Mouse (Mus musculus) CH12.LX (cell line): ENCODE measurements around the gene Maats1. TPM values are rescaled to one million over a fixed set of nuclear protein-coding genes. Genes with fewer than 3 reads are reported as not detected.

ENCODE experiments used
- DNase-seq: peaks from one replicate; pipeline ENCODE4 v3.0.0-alpha.2; 2013; ENCODE audit errors: extremely low read depth
- H3K27ac ChIP-seq: 2 replicates; pipeline ENCODE4 v1.5.1; 2012; ENCODE audit warnings: low read depth, mild to moderate bottlenecking, control low read depth, moderate library complexity; ENCODE audit not compliant: insufficient read depth
- H3K27me3 ChIP-seq: replicated peaks from 2 replicates; pipeline ENCODE3; 2012; ENCODE audit warnings: inconsistent platforms
- H3K36me3 ChIP-seq, 2 experiments: replicated peaks in 1 of 2; 2 replicates each; pipeline versions ENCODE3 to v1.6.1; 2012; ENCODE audit warnings: inconsistent platforms in 1 of 2, low read length in 1 of 2, mild to moderate bottlenecking in 1 of 2, mixed read lengths in 1 of 2, moderate library complexity in 1 of 2; ENCODE audit not compliant: control insufficient read depth in 1 of 2, insufficient read depth in 1 of 2
- H3K4me1 ChIP-seq, 2 experiments: 2 replicates each; pipeline ENCODE4 v1.6.1; 2012; ENCODE audit warnings: inconsistent platforms in 1 of 2, moderate library complexity in 1 of 2; ENCODE audit not compliant: insufficient read depth in 2 of 2, control insufficient read depth in 1 of 2
- H3K4me2 ChIP-seq: 2 replicates; pipeline ENCODE4 v1.6.1; 2012; ENCODE audit warnings: low read depth, mild to moderate bottlenecking, control low read depth; ENCODE audit not compliant: poor library complexity, insufficient read depth, severe bottlenecking
- H3K4me3 ChIP-seq, 3 experiments: fragments of 150-350 bp in 1 of 3; sonication (generic) in 1 of 3; replicated peaks in 1 of 3; 2 replicates each; pipeline versions ENCODE3 to v1.5.1; 2011 to 2012; ENCODE audit warnings: low read depth in 2 of 3, low read length in 2 of 3, mild to moderate bottlenecking in 2 of 3, moderate library complexity in 2 of 3, control low read depth in 1 of 3, improper control_type of control experiment in 1 of 3, inconsistent platforms in 1 of 3, mixed read lengths in 1 of 3; ENCODE audit not compliant: poor library complexity in 1 of 3
- H3K79me2 ChIP-seq: replicated peaks from 2 replicates; pipeline ENCODE4 v1.6.1; 2012; ENCODE audit warnings: mild to moderate bottlenecking, moderate library complexity; ENCODE audit not compliant: control insufficient read depth, poor library complexity, insufficient read depth, severe bottlenecking; ENCODE audit errors: extremely low read depth
- H3K9ac ChIP-seq: 2 replicates; pipeline ENCODE4 v1.6.1; 2012; ENCODE audit warnings: low read depth, mild to moderate bottlenecking, control low read depth, moderate library complexity; ENCODE audit not compliant: insufficient read depth
- H3K9me3 ChIP-seq: replicated peaks from 2 replicates; pipeline ENCODE3; 2012; ENCODE audit warnings: low read length, inconsistent platforms, mixed read lengths
- BHLHE40 ChIP-seq: IDR thresholded peaks from 2 replicates; pipeline ENCODE4 v1.6.1; 2011; ENCODE audit warnings: mild to moderate bottlenecking, low read depth, low read length, improper control_type of control experiment
- CHD1 ChIP-seq: IDR thresholded peaks from 2 replicates; pipeline ENCODE4 v1.6.1; 2012; ENCODE audit warnings: low read depth, low read length, improper control_type of control experiment, inconsistent platforms
- CHD2 ChIP-seq: IDR thresholded peaks from 2 replicates; pipeline ENCODE4 v1.6.1; 2011; ENCODE audit warnings: low read length, improper control_type of control experiment
- CTCF ChIP-seq, 2 experiments: IDR thresholded peaks in 1 of 2; conservative IDR thresholded peaks in 1 of 2; 2 replicates each; pipeline ENCODE4 v1.5.1; 2011 to 2012; ENCODE audit warnings: low read depth in 2 of 2, low read length in 2 of 2, improper control_type of control experiment in 1 of 2, inconsistent platforms in 1 of 2, mild to moderate bottlenecking in 1 of 2, moderate library complexity in 1 of 2
- E2F4 ChIP-seq: IDR thresholded peaks from 2 replicates; pipeline ENCODE4 v1.6.1; 2011; ENCODE audit warnings: low read depth, low read length, improper control_type of control experiment; ENCODE audit not compliant: insufficient replicate concordance
- ELF1 ChIP-seq: IDR thresholded peaks from 2 replicates; pipeline ENCODE4 v1.6.1; 2014; ENCODE audit warnings: low read depth, mild to moderate bottlenecking, inconsistent platforms, low read length, improper control_type of control experiment
- EP300 ChIP-seq: IDR thresholded peaks from 2 replicates; pipeline ENCODE4 v1.6.1; 2011; ENCODE audit warnings: low read length, improper control_type of control experiment
- ETS1 ChIP-seq: conservative IDR thresholded peaks from 2 replicates; pipeline ENCODE4 v1.6.1; 2012; ENCODE audit warnings: low read depth, mild to moderate bottlenecking, inconsistent platforms, low read length, improper control_type of control experiment, moderate library complexity
- GABPA ChIP-seq: IDR thresholded peaks from 2 replicates; pipeline ENCODE4 v1.6.1; 2012; ENCODE audit warnings: low read depth, low read length, improper control_type of control experiment, inconsistent platforms; ENCODE audit not compliant: insufficient replicate concordance
- HCFC1 ChIP-seq: IDR thresholded peaks from 2 replicates; pipeline ENCODE4 v1.6.1; 2012; ENCODE audit warnings: low read depth, mild to moderate bottlenecking, inconsistent platforms, low read length, improper control_type of control experiment
- IRF4 ChIP-seq: IDR thresholded peaks from 2 replicates; pipeline ENCODE4 v1.6.1; 2014; ENCODE audit warnings: low read depth, mild to moderate bottlenecking, inconsistent platforms, low read length, improper control_type of control experiment
- JUN ChIP-seq: IDR thresholded peaks from 2 replicates; pipeline ENCODE4 v1.6.1; 2011; ENCODE audit warnings: low read depth, mild to moderate bottlenecking, low read length, improper control_type of control experiment, moderate library complexity; ENCODE audit not compliant: insufficient read depth
- JUND ChIP-seq: conservative IDR thresholded peaks from 2 replicates; pipeline ENCODE4 v1.6.1; 2011; ENCODE audit warnings: low read depth, low read length, improper control_type of control experiment
- KAT2A ChIP-seq: IDR thresholded peaks from 2 replicates; pipeline ENCODE4 v1.6.1; 2012; ENCODE audit warnings: low read length, improper control_type of control experiment, inconsistent platforms; ENCODE audit not compliant: insufficient replicate concordance
- MAFK ChIP-seq: IDR thresholded peaks from 2 replicates; pipeline ENCODE4 v1.6.1; 2011; ENCODE audit warnings: low read length, improper control_type of control experiment; ENCODE audit not compliant: insufficient replicate concordance
- MAX ChIP-seq: IDR thresholded peaks from 2 replicates; pipeline ENCODE4 v1.6.1; 2011; ENCODE audit warnings: low read length, improper control_type of control experiment
- MAZ ChIP-seq: IDR thresholded peaks from 2 replicates; pipeline ENCODE4 v1.6.1; 2012; ENCODE audit warnings: low read depth, mild to moderate bottlenecking, inconsistent platforms, low read length, improper control_type of control experiment, moderate library complexity
- MEF2A ChIP-seq: IDR thresholded peaks from 2 replicates; pipeline ENCODE4 v1.6.1; 2014; ENCODE audit warnings: low read depth, mild to moderate bottlenecking, inconsistent platforms, low read length, improper control_type of control experiment, borderline replicate concordance
- MXI1 ChIP-seq: IDR thresholded peaks from 2 replicates; pipeline ENCODE4 v1.6.1; 2011; ENCODE audit warnings: mild to moderate bottlenecking, low read depth, low read length, improper control_type of control experiment
- MYC ChIP-seq: IDR thresholded peaks from 2 replicates; pipeline ENCODE4 v1.6.1; 2011; ENCODE audit warnings: low read depth, mild to moderate bottlenecking, improper control_type of control experiment, low read length
- NELFE ChIP-seq: IDR thresholded peaks from 2 replicates; pipeline ENCODE4 v1.6.1; 2011; ENCODE audit warnings: low read depth, low read length, improper control_type of control experiment
- NRF1 ChIP-seq: IDR thresholded peaks from 2 replicates; pipeline ENCODE4 v1.6.1; 2014; ENCODE audit warnings: low read depth, mild to moderate bottlenecking, inconsistent platforms, low read length, improper control_type of control experiment, moderate library complexity
- PAX5 ChIP-seq: IDR thresholded peaks from 2 replicates; pipeline ENCODE4 v1.6.1; 2012; ENCODE audit warnings: low read length, inconsistent platforms, mixed read lengths
- POLR2A ChIP-seq: IDR thresholded peaks from 2 replicates; pipeline ENCODE4 v1.6.1; 2011; ENCODE audit warnings: low read depth, mild to moderate bottlenecking, improper control_type of control experiment, low read length
- POLR2AphosphoS2 ChIP-seq: IDR thresholded peaks from 2 replicates; pipeline ENCODE4 v1.6.1; 2011; ENCODE audit warnings: low read depth, low read length, improper control_type of control experiment
- RAD21 ChIP-seq: IDR thresholded peaks from 2 replicates; pipeline ENCODE4 v1.6.1; 2011; ENCODE audit warnings: low read depth, mild to moderate bottlenecking, low read length, improper control_type of control experiment, moderate library complexity
- RCOR1 ChIP-seq: conservative IDR thresholded peaks from 2 replicates; pipeline ENCODE4 v1.6.1; 2012; ENCODE audit warnings: low read depth, mild to moderate bottlenecking, inconsistent platforms, low read length, improper control_type of control experiment
- SIN3A ChIP-seq: IDR thresholded peaks from 2 replicates; pipeline ENCODE4 v1.6.1; 2012; ENCODE audit warnings: low read length, improper control_type of control experiment, inconsistent platforms
- SMC3 ChIP-seq: IDR thresholded peaks from 2 replicates; pipeline ENCODE4 v1.6.1; 2011; ENCODE audit warnings: low read depth, low read length, improper control_type of control experiment
- TBP ChIP-seq: conservative IDR thresholded peaks from 2 replicates; pipeline ENCODE4 v1.6.1; 2011; ENCODE audit warnings: low read depth, low read length, improper control_type of control experiment
- TCF12 ChIP-seq: IDR thresholded peaks from 2 replicates; pipeline ENCODE4 v1.6.1; 2014; ENCODE audit warnings: low read depth, mild to moderate bottlenecking, inconsistent platforms, low read length, improper control_type of control experiment
- UBTF ChIP-seq: IDR thresholded peaks from 2 replicates; pipeline ENCODE4 v1.6.1; 2012; ENCODE audit warnings: low read depth, mild to moderate bottlenecking, inconsistent platforms, low read length, improper control_type of control experiment, moderate library complexity
- USF1 ChIP-seq: IDR thresholded peaks from 2 replicates; pipeline ENCODE4 v1.6.1; 2014; ENCODE audit warnings: low read depth, mild to moderate bottlenecking, inconsistent platforms, low read length, improper control_type of control experiment
- USF2 ChIP-seq: conservative IDR thresholded peaks from 2 replicates; pipeline ENCODE4 v1.6.1; 2011; ENCODE audit warnings: low read depth, low read length, improper control_type of control experiment
- ZC3H11A ChIP-seq: IDR thresholded peaks from 2 replicates; pipeline ENCODE4 v1.6.1; 2012; ENCODE audit warnings: low read depth, mild to moderate bottlenecking, inconsistent platforms, low read length, improper control_type of control experiment
- ZKSCAN1 ChIP-seq: IDR thresholded peaks from 2 replicates; pipeline ENCODE4 v1.6.1; 2012; ENCODE audit warnings: low read depth, inconsistent platforms, low read length, improper control_type of control experiment, borderline replicate concordance
- ZMIZ1 ChIP-seq: IDR thresholded peaks from 2 replicates; pipeline ENCODE4 v1.6.1; 2012; ENCODE audit warnings: low read depth, mild to moderate bottlenecking, inconsistent platforms, low read length, improper control_type of control experiment
- ZNF384 ChIP-seq: IDR thresholded peaks from 2 replicates; pipeline ENCODE4 v1.6.1; 2012; ENCODE audit warnings: low read depth, low read length, improper control_type of control experiment, inconsistent platforms
- dilution Hi-C: fragments of 300-500 bp; cut with MboI; formaldehyde crosslinking; loops from 2 replicates; pipeline ENCODE4 v1.14.3; 2020; ENCODE audit warnings: low sequenced_read_pairs; ENCODE audit not compliant: extremely low pct_unique_long_range_greater_than_20kb, extremely low pct_ligation_motif_present
- in situ Hi-C: fragments of 300-500 bp; cut with MboI; formaldehyde crosslinking; loops from 3 replicates; pipeline ENCODE4 v1.14.3; 2019; ENCODE audit warnings: low sequenced_read_pairs, low pct_ligation_motif_present, low pct_unique_long_range_greater_than_20kb, mixed read lengths
- polyA plus RNA-seq: library from polyadenylated mRNA; unstranded; fragments of >175 nt; gene quantifications from 2 replicates; pipeline ENCODE4 v1.2.1, GENCODE M21; 2012; ENCODE audit warnings: low read depth; ENCODE audit not compliant: insufficient read length
- total RNA-seq, 2 experiments: library from RNA; depleted of rRNA; stranded (reverse); fragments of 300-350 nt in 1 of 2; fragments of >200 nt in 1 of 2; gene quantifications; 2 replicates each; pipeline ENCODE4 v1.2.3; 2012 to 2014

Gene Maats1
- total and polyA plus RNA-seq, 3 experiments = 1.9 to 3.9 (median 2.0) TPM

- no peak for DNase-seq
Observed at GRCm38 (mm10) chr16:38366231-38366630, 24.3 kb upstream of the Maats1 start.

GRCm38 (mm10) chr16:38365390-38365789 is 23.4 kb upstream of the Maats1 start:
- in situ Hi-C loops (no loop called here), dilution Hi-C loops (no loop called here)
- Histone ChIP-seq H3K9ac (no peak overlapping the region), H3K4me1 (peaks cover 29 to 36% of the 10 kb centered on the region in 2 experiments), H3K27me3 (no peaks in the 10 kb centered on the region), H3K9me3 (no peaks in the 10 kb centered on the region), H3K36me3 (peaks cover 0 to 19% of the 10 kb centered on the region in 2 experiments), H3K4me2 (no peak overlapping the region), H3K4me3 (no peak overlapping the region), H3K79me2 (no peaks in the 10 kb centered on the region), H3K27ac (no peak overlapping the region)
- TF ChIP-seq JUND (no peak), POLR2A (no peak), ZC3H11A (no peak), SMC3 (no peak), ZNF384 (no peak), BHLHE40 (no peak), MAZ (no peak)
- no peak for DNase-seq

More at GRCm38 (mm10) chr16:38366231-38366630, 24.3 kb upstream of the Maats1 start:
- H3K36me3 ChIP-seq = peaks cover 0 to 19% of the 10 kb centered on the region in 2 experiments
- no peak overlapping the region for H3K4me2 ChIP-seq
- no peaks in the 10 kb centered on the region for H3K9me3 ChIP-seq
- peaks cover 37 to 38% of the 10 kb centered on the region in 2 experiments for H3K4me1 ChIP-seq
- H3K9ac ChIP-seq = peak overlapping the region; percentile 6; the same call in 1 of the 2 replicates
- no peaks in the 10 kb centered on the region for H3K79me2 ChIP-seq
- in situ Hi-C loops = no loop called here
- no peaks in the 10 kb centered on the region for H3K27me3 ChIP-seq
- 0 out of 2 replicates have a peak overlapping the region, but pooled peaks have one; percentile 2 for H3K27ac ChIP-seq
- no peak for TF ChIP-seq NRF1
- peak; percentile 70 for TF ChIP-seq USF1
- TF ChIP-seq MAFK = no peak
- no peak for TF ChIP-seq MYC
- TF ChIP-seq EP300 = no peak
- no peak for TF ChIP-seq CHD1
- TF ChIP-seq GABPA = no peak
- TF ChIP-seq POLR2AphosphoS2 = no peak
- TF ChIP-seq RAD21 = no peak
- TF ChIP-seq KAT2A = no peak
- no peak for TF ChIP-seq ZNF384
- no peak for TF ChIP-seq ZMIZ1
- TF ChIP-seq JUN = no peak
- no peak for TF ChIP-seq NELFE
- no peak for TF ChIP-seq POLR2A
- no peak for TF ChIP-seq CTCF (conservative IDR thresholded peaks at IDR 0.05 in 1 of 2, IDR thresholded peaks at IDR 0.05 in 1 of 2; ENCODE audit: low read depth in 2 of 2, low read length in 2 of 2)
- no peak for TF ChIP-seq ETS1
- no peak for TF ChIP-seq HCFC1
- TF ChIP-seq TBP = no peak
- TF ChIP-seq ZC3H11A = no peak
- TF ChIP-seq SMC3 = no peak
- no peak; the same call in 1 of the 2 replicates for TF ChIP-seq MXI1
- TF ChIP-seq CHD2 = no peak
- no peak for TF ChIP-seq RCOR1
- TF ChIP-seq TCF12 = no peak
- 0 out of 2 replicates have a peak, but pooled peaks have one; percentile 37 for TF ChIP-seq MAX
- no peak for TF ChIP-seq E2F4
- TF ChIP-seq MEF2A = peak; percentile 42; the same call in 1 of the 2 replicates
- TF ChIP-seq MAZ = no peak
- TF ChIP-seq BHLHE40 = peak; percentile 72
- TF ChIP-seq IRF4 = peak; percentile 53; the same call in 1 of the 2 replicates
- TF ChIP-seq ELF1 = 0 out of 2 replicates have a peak, but pooled peaks have one; percentile 10
- no peak for TF ChIP-seq UBTF
- no peak for TF ChIP-seq PAX5
- no peak for TF ChIP-seq JUND
- no peak for TF ChIP-seq ZKSCAN1
- TF ChIP-seq USF2 = peak; percentile 73
- no peak for TF ChIP-seq SIN3A
- H3K4me3 ChIP-seq = peak overlapping the region in 1 of 3 experiments; percentile 14
- dilution Hi-C loops = no loop called here
